ENCODE assay signal across 8 mouse cellular contexts in the genomic region with DNA sequence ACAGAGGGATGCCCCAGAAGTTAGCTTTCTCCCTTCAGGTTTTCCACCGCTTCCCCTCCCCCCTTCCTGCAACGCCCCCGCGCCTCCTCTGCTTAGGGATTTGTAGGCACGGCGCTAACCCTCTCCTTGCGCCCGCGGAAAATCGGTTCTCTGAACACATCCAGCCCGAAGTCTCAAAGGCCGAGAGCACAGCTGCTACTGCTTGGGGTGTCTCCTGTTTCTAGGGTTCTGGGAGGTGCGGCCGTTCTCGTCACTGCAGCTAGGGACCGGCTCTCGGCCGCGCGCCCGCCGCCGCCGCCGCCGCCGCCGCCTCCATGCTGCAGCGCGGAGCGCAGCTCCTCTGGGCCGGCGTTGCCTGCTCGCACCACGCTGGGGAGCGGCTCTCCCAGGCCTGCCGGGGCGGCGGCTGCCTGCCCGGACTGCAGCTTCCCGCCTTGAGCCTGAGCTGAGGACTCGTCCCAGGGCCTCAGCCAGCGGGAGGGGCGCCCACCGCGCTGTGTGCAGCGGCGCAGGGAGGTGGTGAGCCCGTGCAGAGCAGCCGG. TPM values are rescaled to one million over a fixed set of nuclear protein-coding genes. Genes with fewer than 3 reads are reported as not detected.
DNase-seq lines count a peak whose midpoint lies in the region; ATAC-seq and TF ChIP-seq lines count a peak whose summit lies in the region.

A gene (plus strand): TSS at position 322 of the 542 bp plus-strand sequence.

- no peaks in the 10 kb centered on the region for H3K9me3 ChIP-seq in lung, embryonic 15.5 days
- no peaks in the 10 kb centered on the region for H3K9me3 ChIP-seq in heart, embryonic 15.5 days (replicated peaks)

- peak; percentile 34; the same call in 1 of the 2 replicates for TF ChIP-seq CTCF in layer of hippocampus, adult 2 months (conservative IDR thresholded peaks at IDR 0.05)

- H3K27me3 ChIP-seq in lung, embryonic 15.5 days, result peaks cover 52% of the 10 kb centered on the region
- H3K27me3 ChIP-seq in heart, embryonic 15.5 days, result peaks cover 57% of the 10 kb centered on the region

- no peak within 1 kb of the TSS for H3K27ac ChIP-seq in lung, embryonic 15.5 days
- H3K27ac ChIP-seq in heart, embryonic 15.5 days, result no peak within 1 kb of the TSS
- H3K27ac ChIP-seq in layer of hippocampus, adult 2 months, result peak within 1 kb of the TSS; percentile 94

- ATAC-seq in lung, embryonic 15.5 days (ENCODE audit: borderline replicate concordance, extremely low read depth, low FRiP score, low TSS enrichment), result peak; percentile 88
- peak; percentile 80 for ATAC-seq in heart, embryonic 15.5 days (replicated peaks; ENCODE audit: insufficient number of reproducible peaks, insufficient read depth, low FRiP score, low read depth)

- peak within 1 kb of the TSS; percentile 52 for H3K4me3 ChIP-seq in lung, embryonic 15.5 days
- H3K4me3 ChIP-seq in heart, embryonic 15.5 days, result peak within 1 kb of the TSS; percentile 67
- peak within 1 kb of the TSS; percentile 75 for H3K4me3 ChIP-seq in layer of hippocampus, adult 2 months

- no peak for DNase-seq in lung, postnatal 36 days
- DNase-seq in embryo, embryonic 10.5 days (ENCODE audit: low spot score), result peak; percentile 74
- peak; percentile 55 to 68 for DNase-seq in layer of hippocampus, adult 2 months (ENCODE audit: low spot score in 2 of 2)
- DNase-seq in lung, postnatal 10 days, result peak; percentile 11
- peak; percentile 50 to 66 for DNase-seq in right cerebral cortex, postnatal 36 days (ENCODE audit: low spot score in 2 of 2)
- DNase-seq in thymus, postnatal 0 days (ENCODE audit: low spot score), result no peak

- peak within 1 kb of the TSS; percentile 91 for H3K4me2 ChIP-seq in lung, embryonic 15.5 days
- H3K4me2 ChIP-seq in heart, embryonic 15.5 days, result peak within 1 kb of the TSS; percentile 98

- H3K4me1 ChIP-seq in lung, embryonic 15.5 days, result peaks cover 17% of the 10 kb centered on the region; the same call in 1 of the 2 replicates
- H3K4me1 ChIP-seq in heart, embryonic 15.5 days (replicated peaks), result peaks cover 23% of the 10 kb centered on the region

- H3K9ac ChIP-seq in lung, embryonic 15.5 days, result peak within 1 kb of the TSS; percentile 19; the same call in 1 of the 2 replicates
- H3K9ac ChIP-seq in heart, embryonic 15.5 days, result peak within 1 kb of the TSS; percentile 57

- no peaks in the 10 kb centered on the region for H3K36me3 ChIP-seq in lung, embryonic 15.5 days
- no peaks in the 10 kb centered on the region for H3K36me3 ChIP-seq in heart, embryonic 15.5 days

- under 1% methylated on average over 50 of the region's 50 CpGs for WGBS in lung, embryonic 15.5 days
- under 1% methylated on average over 48 of the region's 50 CpGs for WGBS in heart, embryonic 15.5 days

RNA-seq across cellular contexts. Expression of the gene that starts here (rescaled TPM):
- 0.17 and 0.60 TPM in 2 replicates for polyA plus RNA-seq in lung, embryonic 15.5 days (2015; fragmentation: Nextera tagmentation; extraction: Ambion mirVana)
- 0.15 and 0.20 TPM in 2 replicates for polyA plus RNA-seq in heart, embryonic 15.5 days (2015; fragmentation: Nextera tagmentation; extraction: Ambion mirVana)
- total RNA-seq in layer of hippocampus, adult 2 months (2021), result 100 to 1,000 TPM; 106 to 110 TPM
- not detected in 2 replicates for polyA plus RNA-seq in thymus, postnatal 0 days (2015; fragmentation: Nextera tagmentation; extraction: Ambion mirVana)

Comparison
In these comparisons a context has a peak if more than half of its experiments do, and no peak if none do; other contexts are left out.
1. DNase-seq: peak in embryo, embryonic 10.5 days (single experiment), layer of hippocampus, adult 2 months (2 of 2), lung, postnatal 10 days (single experiment) and right cerebral cortex, postnatal 36 days (2 of 2); none in lung, postnatal 36 days (single experiment) and thymus, postnatal 0 days (single experiment).
2. Peak in ATAC-seq, H3K4me3 ChIP-seq, H3K9ac ChIP-seq and H3K4me2 ChIP-seq in lung, embryonic 15.5 days; RNA of the gene not detected or under 1 TPM.
3. Peak in ATAC-seq, H3K4me3 ChIP-seq, H3K9ac ChIP-seq and H3K4me2 ChIP-seq in heart, embryonic 15.5 days; RNA of the gene not detected or under 1 TPM.
4. Peak in every context shown above with its lines, with median percentiles within 50 percentile points of each other: H3K4me3 ChIP-seq.